Mouse (Mus musculus) retina, postnatal 1 day (tissue): ENCODE data around the gene Dhx34.

Experiments
- DNase-seq: peaks from one replicate; pipeline ENCODE4 v3.0.0-alpha.2; 2012

The Dhx34 gene

DNA sequence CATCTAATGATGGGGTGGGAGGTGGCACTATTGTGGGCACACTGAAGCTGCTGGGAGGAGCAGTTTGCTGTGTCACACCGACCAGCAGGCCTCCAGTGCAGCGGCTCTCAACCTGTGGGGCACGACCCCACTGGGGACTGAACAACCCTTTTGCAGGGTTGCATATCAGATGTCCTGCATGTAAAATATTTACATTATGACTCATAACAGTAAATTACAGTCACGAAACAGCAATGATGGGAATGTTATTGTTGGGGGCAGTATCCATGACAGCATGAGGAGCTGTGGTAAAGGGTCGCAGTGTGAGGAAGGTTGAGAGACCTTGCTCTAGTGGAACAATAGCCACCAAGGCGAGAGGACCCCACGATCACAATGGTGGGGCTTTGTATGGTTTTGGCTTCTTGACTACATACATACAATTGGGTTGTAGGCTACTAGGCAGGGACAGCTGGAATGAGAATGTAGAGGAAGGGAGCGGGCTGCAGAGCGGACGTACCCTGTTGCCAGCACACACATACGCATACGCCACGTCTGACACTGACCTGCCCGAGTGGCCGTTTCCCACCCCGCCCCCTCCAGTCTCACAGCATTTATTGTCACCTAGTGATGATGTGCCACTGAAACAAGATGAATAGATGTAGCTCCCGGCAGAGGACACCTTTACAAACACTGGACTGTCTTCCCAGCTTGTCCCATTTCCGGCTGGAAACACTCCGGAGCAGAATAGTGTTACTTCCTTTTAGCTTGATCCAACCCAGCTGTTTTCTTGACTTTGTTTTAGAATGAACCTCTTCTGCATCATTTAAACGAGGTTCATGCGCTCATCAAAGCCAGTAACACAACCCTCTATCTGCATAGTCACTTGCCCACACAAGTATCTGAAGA is 12.8 kb downstream of the Dhx34 start:
- DNase-seq, result no peak

DNA sequence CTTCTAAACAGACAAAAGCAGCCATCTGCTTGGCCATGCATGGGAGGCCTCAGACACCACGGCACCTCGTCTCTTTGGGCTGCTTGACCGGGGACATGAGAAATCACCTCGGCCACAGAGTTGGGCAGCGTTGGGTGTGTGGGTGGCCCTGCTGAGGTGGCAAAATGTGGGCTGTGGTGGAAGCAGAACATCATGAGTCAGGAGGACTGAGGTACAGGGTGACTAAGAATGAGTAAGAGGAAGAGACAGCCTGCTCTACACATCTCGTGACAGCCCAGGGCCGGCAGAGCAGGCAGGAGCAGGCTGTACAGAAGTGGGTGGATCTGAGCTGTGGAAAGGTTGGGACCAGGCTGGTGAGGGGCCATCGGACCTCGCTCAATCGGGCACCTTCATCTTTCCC is 14.3 kb downstream of the Dhx34 start:
- no peak for DNase-seq

DNA sequence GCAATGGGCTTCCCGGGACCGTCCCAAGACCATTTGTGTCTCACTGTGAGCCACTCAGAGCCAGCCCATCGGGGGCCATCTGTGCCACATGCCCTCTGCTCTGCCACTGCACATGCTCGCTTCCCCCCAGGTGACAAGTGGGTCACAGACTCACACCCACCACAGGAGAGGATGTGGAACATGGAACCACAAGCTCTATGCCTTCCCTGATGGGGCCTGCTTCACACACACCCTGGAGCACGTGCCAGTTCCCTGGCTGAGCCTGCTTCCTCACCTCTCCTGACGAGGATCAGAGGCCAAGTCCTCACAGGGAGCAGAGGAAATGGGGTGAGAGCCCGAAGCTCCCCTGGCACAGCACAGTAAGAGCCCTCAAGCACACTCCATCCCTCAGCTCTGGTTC is 14.8 kb downstream of the Dhx34 start:
- DNase-seq, result no peak

DNA sequence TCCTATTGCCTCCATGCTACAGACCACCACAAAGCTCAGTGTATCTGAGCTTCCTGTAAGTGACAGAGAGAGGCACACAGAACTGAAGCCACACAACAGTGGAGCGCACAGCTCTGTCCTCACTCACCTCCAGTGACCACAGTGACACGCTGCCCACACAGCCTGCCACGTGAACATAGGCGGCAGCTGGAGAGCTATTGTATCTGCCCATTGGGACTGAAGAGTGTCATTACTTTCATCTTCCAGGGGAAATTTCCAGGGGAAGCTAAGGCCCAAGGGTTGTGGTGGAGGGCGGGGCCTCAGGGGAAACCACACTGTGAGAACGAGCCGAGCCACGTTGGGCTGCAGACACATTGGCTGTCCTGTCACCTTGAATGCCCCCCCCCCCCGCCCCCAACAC is 17.0 kb downstream of the Dhx34 start:
- no peak for DNase-seq

DNA sequence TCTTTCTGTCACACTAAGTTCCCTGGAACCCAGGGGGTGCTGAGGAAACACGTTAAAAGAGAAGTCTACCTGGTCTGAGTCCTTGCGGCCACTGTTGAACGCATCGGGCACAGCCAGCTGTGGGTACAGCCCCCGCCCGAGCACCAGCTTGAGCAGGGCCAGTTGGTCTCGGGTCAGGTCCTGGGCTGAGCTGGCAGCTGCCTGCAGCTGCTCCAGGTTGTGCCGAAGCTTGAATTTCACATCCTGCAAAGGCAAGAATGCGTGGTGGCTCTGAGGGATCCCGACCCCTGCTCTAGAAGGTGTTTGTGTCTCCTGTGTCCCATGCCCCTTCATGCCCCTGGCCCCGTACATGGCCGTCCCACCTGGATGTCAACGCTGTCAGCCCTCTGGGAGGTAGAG is 18.3 kb downstream of the Dhx34 start:
- DNase-seq, result no peak

DNA sequence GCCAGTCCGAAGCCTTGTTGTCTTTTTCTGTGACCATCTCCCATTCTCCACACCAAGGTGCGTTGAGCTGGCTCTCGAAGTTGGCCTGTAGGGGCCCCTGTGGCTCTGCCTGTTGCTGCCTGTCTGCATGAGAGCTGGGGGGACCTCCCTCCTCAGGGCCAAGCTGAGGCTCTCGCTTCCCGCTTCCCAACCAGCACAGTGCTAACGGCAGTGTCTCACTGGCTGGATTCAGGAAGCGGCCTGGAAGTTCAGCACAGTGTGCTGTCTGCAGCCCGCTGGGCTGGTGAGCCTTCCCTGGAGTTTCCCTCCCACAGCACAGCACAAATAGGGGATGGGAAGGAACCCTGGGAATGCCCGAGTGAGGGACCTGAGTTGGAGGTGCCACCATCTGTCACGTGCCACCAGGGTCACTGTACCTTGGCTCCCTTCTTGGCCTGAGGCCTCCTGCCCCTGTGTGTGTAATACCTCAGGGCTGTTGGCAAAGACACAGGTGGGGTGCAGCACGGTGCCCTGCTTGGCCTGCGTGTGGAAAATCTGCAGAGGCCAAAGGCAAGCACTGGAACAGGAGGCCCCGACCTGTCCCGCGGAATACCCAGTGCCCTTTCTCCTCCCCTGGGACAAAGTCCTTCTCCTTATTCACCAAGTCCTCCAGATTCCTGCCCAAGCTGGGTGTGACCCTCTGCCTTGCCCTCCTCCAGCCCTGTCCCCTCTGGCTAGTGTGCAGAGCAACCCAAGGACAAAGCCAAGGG is 18.9 kb downstream of the Dhx34 start:
- DNase-seq, result no peak

DNA sequence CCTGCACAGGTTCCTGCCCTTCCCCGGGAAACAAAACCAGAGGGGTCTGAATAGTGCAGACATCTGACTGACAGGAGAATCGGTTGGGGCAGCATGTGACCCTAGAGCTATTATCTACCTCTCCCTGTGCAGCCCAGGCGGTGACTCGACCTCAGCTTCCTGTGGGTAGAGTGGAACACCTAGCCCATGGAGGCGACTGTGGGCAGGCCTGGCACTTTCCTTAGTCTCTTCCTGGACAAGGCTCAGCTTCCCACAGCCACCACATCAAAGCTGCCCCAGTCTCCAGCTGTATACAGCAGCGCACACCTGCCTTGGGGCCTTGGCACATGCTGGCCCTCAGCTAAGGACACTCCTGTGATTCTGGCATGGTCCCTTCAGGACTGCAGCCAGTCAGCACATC is 20.7 kb downstream of the Dhx34 start:
- no peak for DNase-seq

DNA sequence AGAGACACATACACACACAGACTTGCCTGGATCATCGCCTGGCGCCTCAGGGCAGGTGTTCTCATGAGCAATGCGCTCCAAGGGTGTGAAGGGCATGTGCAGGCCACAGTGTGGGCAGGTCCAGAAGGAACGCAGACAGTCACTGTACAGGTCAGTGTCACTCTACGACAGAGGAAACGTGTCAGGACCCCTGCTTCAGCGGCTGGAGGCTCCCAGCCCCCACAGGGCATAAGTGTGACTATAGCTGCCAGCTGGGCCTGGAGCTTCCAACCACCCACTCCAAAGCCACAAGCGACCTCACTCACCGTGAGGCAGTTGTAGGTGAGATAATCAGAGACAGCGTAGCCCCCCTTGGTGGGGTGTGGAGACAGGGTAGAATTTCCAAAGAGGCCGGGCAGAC is 23.3 kb downstream of the Dhx34 start:
- no peak for DNase-seq

DNA sequence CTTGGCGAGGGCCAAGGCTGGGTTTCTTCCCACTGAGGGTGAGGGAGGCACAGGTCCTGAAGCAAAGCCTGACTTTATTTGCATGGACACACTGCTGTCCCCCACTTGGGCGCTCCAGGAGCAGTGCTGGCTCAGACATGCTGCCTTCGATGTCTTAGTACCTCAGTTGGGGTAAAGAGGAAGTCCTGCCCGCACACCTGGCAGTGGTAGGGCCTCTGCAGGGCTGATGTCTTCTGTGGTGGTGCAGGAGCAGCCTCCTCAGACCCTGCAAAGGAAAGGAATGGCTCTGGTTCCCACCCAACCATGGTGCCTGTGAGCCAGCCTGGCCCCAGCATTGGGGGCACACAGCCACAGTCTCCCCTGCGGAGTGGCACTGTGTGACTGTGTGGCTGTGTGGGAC is 24.7 kb downstream of the Dhx34 start:
- DNase-seq, result no peak

DNA sequence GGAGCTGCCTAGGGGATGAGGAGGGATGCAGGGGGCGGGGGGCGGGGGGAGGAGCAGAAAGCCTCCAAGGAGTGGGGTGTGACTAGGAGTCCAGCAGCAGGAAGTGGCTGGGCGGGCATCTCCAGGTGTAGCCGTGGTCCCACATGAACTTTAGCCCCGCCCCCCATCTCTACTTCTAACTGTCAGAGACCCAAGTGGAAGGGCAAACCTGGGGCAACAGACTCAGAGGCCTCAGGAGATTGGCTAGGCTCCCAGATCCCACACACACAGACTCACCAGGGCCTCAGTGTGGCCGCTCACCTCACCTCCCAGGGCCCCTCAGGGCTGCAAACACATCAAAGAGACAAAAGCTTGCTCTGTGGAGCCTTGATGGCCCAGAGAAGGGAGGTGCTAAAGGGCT is 25.2 kb downstream of the Dhx34 start:
- DNase-seq, result no peak

DNA sequence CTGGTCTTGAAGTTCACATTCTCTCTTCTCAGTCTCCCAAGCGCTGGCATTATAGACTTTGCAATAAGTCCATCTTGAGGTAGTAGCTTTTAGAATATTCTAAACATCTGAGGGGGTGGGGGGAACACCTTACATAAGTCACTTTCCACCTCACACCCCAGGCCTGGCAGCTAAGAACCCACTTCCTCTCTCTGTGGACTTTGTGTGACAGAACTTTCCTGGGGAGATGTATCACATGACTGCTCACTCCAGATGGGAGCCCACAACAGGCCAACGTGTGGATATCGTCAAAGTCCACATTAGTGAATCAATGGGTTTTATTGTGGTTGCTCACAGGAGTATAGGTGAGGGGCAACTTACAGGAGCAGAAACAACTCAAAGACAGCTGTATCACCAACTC is 28.1 kb downstream of the Dhx34 start:
- DNase-seq, result no peak

DNA sequence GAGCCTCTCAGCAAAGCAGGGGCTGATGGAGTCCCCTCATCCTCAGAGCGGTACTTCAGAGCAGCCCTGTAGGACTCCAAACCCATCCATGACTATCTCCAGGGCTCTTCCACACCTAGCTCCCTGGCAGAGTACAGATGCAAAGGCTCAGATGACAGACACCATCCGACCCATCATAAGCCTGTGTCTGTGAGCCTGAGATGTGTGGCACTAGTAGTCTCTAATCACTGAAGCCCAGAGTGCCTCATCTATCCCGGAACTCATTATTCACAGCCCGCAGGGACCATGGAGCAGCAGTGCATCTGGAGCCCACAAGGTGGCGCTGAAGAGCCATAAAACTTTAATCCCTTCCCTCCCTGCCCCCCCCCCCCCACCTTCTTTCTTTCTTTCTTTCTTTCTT is 29.5 kb downstream of the Dhx34 start:
- DNase-seq, result peak; percentile 81

DNA sequence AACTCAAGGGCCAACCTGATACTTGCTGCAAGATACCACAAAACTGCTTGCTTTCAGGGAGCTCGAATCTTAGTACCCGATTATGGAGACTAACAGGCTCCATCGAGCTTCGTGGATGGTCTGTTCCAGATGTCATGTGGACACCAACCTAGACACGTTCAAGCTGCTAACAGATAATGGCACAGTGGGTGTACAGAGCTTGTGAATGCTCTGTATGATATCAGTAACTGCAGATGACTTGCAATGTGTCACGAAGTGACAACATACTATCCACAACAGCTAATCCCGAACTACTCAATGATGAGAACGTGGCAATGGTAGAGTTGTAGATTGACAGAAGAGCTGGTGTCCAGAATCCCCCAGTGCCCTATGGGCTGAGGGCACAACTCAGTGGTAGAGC is 34.3 kb downstream of the Dhx34 start:
- DNase-seq, result no peak

DNA sequence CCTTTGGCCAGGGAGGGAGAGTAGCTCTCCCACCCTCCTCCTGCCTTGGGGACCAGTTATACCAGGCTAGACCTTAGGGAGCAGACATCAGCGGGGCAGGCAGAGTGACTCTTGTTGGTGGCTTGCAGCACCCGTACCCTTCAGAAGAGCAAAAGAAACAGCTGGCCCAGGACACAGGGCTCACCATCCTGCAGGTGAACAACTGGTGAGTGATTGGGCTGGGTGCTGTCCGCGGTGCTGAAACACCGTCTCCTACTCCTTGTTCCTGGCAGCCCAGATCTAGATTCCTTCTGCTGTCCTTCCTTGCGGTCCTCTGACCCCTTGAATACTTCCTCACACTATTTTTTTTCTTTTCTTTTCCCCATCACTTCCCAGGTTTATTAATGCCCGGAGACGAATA is 38.2 kb downstream of the Dhx34 start:
- DNase-seq, result peak; percentile 29

DNA sequence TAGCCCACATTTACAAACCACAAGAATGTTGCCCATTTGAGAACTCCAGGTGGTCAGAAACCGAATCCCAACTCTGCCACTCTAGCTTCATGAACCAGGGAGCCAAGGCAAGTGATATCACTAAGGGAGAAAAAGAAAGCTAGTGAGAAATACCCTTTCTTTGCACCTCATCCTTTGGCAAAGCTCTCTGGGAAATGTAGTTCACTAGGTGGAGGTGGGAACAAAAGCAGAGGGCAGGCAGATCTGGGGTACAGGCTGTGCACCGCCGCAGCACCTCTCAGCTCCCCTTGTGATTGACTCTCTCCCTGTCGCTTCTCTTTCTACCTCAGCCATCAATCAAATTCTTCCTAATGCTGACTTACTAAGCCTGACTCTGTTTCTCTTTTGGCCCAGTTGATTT is 43.7 kb downstream of the Dhx34 start:
- no peak for DNase-seq

DNA sequence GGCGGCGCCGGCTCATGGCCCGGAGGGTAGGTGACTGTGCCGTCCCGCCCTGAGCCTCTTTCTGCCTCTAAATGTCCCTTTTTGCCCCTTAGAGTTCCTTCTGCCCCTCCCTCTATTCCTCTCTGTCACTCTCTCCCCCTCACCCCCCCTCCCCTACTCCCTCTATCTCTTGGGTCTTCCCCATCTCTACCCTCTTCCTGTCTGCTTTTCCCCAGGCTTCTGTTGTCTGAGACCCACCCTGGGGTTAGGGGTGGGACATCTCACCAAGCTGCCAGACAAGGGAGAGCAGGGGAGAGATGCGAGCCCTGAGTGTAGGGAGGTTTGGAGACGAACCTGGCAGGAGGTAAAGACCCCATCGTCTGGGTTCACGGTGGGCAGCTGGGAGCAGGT is 46.3 kb downstream of the Dhx34 start:
- DNase-seq, result no peak

DNA sequence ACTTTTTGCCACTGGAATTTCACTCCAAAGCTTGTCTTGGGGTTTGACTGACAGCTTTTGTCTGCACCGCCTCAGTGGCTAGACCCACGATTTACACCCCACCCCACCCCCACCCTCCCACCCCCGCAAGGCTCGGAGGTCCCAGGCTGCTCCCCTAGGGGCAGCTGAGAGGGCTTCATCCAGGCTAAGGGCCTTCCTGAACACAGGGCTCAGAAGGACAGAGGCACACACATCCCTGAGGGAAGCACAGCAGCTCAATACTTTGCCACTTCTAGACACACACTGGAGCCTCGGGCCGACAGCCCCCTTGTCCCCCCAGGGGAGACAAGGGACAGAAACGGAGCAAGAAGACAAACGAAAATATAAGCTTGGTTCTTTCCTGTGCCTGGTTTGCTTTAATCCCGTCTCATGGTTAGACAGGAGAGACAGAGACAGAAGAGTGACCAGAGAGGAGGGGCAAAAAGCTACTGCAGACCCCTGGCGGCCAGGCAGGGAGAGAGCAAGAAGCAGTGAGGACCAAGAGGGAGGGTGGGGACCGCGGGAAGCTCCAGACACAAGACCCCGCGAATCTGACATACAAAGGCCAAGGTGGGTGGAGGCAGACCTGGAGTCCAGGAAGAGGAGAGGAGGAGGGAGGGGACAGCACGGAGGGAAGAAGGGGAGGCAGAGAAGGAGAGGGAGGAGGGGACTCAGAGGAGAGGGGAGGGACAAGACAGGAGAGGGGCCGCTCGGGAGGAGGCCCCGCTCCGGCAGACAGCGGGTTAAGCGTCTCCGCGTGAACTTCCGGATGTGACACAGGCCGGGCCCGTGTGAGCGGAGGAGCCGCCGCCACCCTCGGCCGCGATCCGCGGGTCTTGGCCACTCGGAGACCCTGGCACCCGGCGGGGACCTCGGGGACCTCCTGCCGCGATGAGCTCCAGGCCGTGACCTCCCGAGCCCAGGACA is 47.0 kb downstream of the Dhx34 start, which contains the start of gene Meis3:
Gene Meis3 (plus strand): TSS at position 494 of the 945 bp plus-strand sequence.
- DNase-seq, result peak; percentile 87

DNA sequence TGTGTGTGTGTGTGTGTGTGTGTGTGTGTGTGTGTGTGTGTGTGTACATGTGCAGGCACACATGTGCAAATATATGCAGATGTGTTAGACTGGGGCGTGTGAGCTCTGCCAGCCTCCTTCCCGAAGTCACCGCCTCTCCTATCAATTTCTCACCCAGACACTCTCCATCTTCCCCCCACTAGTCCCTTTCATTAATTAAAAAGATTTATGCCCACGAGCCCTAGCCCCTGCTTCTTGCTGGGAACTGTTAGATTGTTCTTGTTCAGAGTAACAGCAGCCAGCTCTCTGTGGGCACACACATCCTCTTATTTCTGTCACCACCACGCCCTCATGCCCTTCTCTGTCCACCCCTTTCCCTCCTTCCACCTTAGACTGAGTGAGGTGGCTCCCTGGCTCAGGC is 48.7 kb downstream of the Dhx34 start:
- DNase-seq, result no peak

DNA sequence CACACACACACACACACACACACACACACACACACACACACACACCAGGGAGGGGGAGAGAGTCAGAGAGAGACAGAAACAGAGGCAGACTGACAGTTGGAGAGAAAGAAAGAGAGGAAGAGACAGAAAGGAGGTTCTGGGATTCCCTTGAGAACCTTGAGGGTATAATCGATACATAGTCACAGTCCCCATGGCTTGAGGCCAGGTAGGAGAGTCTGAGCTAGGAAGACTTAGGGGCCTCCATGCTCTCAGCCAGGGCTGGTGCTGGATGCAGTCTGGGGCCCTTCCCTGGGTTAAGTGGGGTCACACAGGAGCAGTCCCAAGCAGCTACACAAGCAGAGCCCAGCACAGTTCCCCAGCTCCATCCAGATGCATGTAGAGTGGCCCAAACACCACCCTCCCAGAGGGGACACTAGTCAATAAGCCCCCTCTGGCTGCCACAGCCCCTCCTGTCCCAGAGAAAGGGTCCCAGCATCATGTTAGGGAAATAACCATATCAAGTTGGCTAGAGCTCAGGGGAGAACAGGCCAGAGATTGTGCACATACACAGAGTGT is 49.2 kb downstream of the Dhx34 start:
- no peak for DNase-seq

DNA sequence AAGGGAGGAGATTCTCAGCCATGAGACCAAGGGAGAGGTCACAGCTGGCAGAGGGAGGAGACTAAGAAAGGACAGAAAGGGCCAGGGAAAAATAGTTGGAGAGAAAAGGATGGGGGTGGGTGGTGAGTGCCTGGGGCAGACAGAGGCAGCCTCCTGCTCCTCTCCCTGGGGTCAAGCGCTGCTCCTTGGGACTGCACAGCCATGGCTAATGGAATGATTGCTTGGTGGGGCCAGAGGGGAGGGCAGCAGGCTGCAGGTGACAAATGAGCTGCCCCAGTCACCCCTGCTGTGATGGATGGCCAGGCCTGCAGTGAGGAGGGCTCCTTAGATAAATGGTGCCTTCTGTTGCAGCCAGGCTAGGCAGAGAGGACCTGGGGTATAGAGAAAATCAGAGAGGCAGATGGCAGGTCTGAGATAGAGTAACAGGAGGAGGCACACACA is 49.7 kb downstream of the Dhx34 start:
- DNase-seq, result peak; percentile 55

DNA sequence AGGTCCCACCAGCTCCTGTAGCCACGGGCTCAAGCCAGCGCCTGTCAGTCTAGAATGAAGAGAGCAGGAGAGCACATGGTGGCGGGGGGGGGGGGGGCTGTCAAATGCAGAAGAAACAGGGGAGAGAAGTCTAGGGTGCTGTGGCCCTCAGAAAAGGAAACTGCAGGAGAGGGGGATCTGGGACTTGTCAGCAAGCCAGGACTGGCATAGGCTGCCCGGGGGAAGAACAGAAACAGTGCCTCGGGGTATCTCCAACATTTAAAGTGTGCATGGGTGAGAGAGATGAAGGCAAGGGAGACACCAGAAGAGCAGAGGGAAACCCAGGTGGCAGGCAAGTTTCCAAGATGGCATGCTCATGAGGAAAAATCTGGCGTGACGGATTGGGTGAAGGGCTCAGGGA is 59.8 kb downstream of the Dhx34 start:
- no peak for DNase-seq

DNA sequence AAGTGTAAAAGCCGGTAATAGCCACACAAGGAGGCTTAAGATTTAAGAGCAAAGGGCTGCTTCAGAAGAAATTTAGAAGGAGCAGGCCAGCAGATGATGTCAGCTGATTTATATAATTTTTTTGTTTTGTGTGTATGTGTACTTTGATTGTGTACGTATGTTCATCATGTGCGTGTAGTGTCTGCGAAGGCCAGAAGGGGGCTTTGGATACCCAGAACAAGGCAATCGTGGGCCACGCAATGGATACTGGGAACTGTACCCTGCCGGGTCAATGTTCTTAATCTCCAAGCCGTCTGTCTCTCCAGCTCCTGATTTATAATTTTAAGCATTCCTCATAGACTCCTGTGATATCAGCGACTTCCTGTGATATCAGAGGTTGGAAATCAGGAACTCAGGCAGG is 60.5 kb downstream of the Dhx34 start:
- DNase-seq, result no peak

DNA sequence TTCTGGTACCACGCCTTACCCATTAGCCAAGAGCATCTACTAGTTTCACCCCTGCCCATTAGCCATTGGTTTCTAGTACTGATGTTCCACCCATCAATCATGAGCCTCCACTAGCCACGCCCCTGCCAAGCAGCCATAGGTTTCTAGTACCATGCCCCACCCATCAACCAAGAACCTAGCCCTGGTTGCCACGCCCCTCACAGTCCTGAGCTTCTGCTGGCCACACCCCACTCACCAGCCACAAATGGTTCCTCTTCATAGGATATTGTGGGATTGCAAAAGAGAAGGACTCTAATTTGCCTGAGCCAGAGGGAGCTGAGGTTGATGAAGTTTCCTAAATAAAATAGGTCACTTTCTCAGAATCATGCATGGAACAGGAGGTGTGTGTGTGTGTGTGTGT is 61.1 kb downstream of the Dhx34 start:
- no peak for DNase-seq
